In genomic region chr16:44204331-44204730, GRCm38 (mm10) we compare ENCODE assay signal across 15 mouse cellular contexts. TPM values are rescaled to one million over a fixed set of nuclear protein-coding genes. Genes with fewer than 3 reads are reported as not detected.
DNase-seq lines count a peak whose midpoint lies in the region; ATAC-seq lines count a peak whose summit lies in the region.
"Had no signal": no experiment of that assay in that cellular context is flagged by ENCODE, and none has a peak within 500 bp of the region (broad histone marks: within the 10 kb centered on the region; RNA-seq: fewer than 3 reads in every experiment).

No protein-coding gene starts in this region.

- ATAC-seq in megakaryocyte-erythroid progenitor cell, adult 5-6 weeks (replicated peaks; ENCODE audit: low FRiP score, low TSS enrichment, poor library complexity, severe bottlenecking): no peak
- ATAC-seq: activated CD4-positive, CD25-positive, alpha-beta regulatory T cell, adult 4 months; hindbrain, embryonic 16.5 days had no signal

- peak; percentile 19 for DNase-seq in heart, adult 8-10 months (ENCODE audit: low spot score)
- DNase-seq in heart, postnatal 4 days: no peak
- peak; percentile 70 for DNase-seq in cerebellum, adult 11 months
- DNase-seq in cerebellum, postnatal 14 days: peak; percentile 45 to 69
- peak; percentile 66 to 73 for DNase-seq in layer of hippocampus, postnatal 36 days
- no peak for DNase-seq in right cerebral cortex, postnatal 36 days (ENCODE audit: low spot score in 2 of 2)
- no peak for DNase-seq in left cerebral cortex, adult 18-20 months (ENCODE audit: low spot score in 2 of 2)
- DNase-seq: embryo, embryonic 11 days; gastrocnemius, postnatal 25 days; liver, embryonic 13.5 days; right cerebral cortex, postnatal 14 days; thymus, postnatal 4 days had no signal

RNA-seq across cellular contexts. Expression of gene Usf3, which starts 31.3 kb away (rescaled TPM):
- 10 to 100 TPM; 15.6 to 22.2 (median 17.3) TPM for total RNA-seq in heart, adult 8-10 months (2022)
- 10 to 100 TPM; 22.2 to 24.2 TPM for total RNA-seq in heart, postnatal 4 days (2021)
- total RNA-seq in layer of hippocampus, postnatal 36 days (2021): 10 to 100 TPM; 36.5 to 46.7 TPM
- total RNA-seq in megakaryocyte-erythroid progenitor cell, adult 5-6 weeks (2014; fragmentation: Nextera tagmentation): 41.1 and 42.8 TPM in 2 replicates
- 17.2 and 17.8 TPM in 2 replicates for total RNA-seq in megakaryocyte-erythroid progenitor cell, adult 5-6 weeks (2017)
- total RNA-seq in left cerebral cortex, adult 18-20 months (2021): 10 to 100 TPM; 35.8 to 35.9 TPM

Comparison
In these comparisons a context has a peak if more than half of its experiments do, and no peak if none do; other contexts are left out.
1. DNase-seq: peak in heart, adult 8-10 months (single experiment), cerebellum, adult 11 months (single experiment), cerebellum, postnatal 14 days (2 of 2) and layer of hippocampus, postnatal 36 days (2 of 2); none in heart, postnatal 4 days (single experiment), right cerebral cortex, postnatal 36 days (0 of 2) and left cerebral cortex, adult 18-20 months (0 of 2).